In the genomic region with DNA sequence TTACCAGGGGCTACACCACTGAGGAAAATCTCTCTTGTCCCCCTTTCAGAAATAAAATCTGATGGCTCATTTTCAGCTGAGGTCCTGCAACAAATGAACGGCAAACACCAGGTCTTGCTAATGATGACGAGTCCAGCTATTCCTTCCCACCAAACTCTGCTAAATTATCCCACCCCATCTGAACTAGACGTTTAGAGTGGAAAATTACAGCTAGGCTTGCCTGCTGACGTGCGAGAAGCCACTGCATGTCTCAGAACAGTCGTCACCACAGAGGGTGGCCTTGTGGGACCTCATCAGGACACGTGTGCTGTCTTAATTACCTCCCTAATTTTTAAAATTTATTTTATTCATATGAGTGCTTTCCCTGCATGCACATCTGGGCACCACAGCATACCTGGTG, we compare ENCODE assay signal across 28 mouse cellular contexts.
"Had no signal": no experiment of that assay in that cellular context is flagged by ENCODE, and none has a peak within 500 bp of the region (broad histone marks: within the 10 kb centered on the region; RNA-seq: fewer than 3 reads in every experiment).

No protein-coding gene starts in this region.

- H3K4me3 ChIP-seq: embryonic facial prominence, embryonic 10.5 days; embryonic facial prominence, embryonic 12.5 days; embryonic facial prominence, embryonic 13.5 days; embryonic facial prominence, embryonic 15.5 days; erythroblast, embryonic 14.5 days; forebrain, embryonic 10.5 days; forebrain, embryonic 12.5 days; forebrain, embryonic 13.5 days; forebrain, embryonic 15.5 days; gastrocnemius, adult 2 months; heart, adult 2 months had no signal

- H3K27ac ChIP-seq: embryonic facial prominence, embryonic 10.5 days; embryonic facial prominence, embryonic 12.5 days; embryonic facial prominence, embryonic 13.5 days; embryonic facial prominence, embryonic 15.5 days; forebrain, embryonic 10.5 days; forebrain, embryonic 12.5 days; forebrain, embryonic 13.5 days; forebrain, embryonic 15.5 days; gastrocnemius, adult 2 months; heart, adult 2 months had no signal

- H3K36me3 ChIP-seq: forebrain, embryonic 15.5 days had no signal

- H3K27me3 ChIP-seq: embryonic facial prominence, embryonic 12.5 days; embryonic facial prominence, embryonic 13.5 days; embryonic facial prominence, embryonic 15.5 days; forebrain, embryonic 12.5 days; forebrain, embryonic 13.5 days; forebrain, embryonic 15.5 days had no signal

- H3K9ac ChIP-seq: embryonic facial prominence, embryonic 12.5 days; embryonic facial prominence, embryonic 13.5 days; embryonic facial prominence, embryonic 15.5 days; forebrain, embryonic 12.5 days; forebrain, embryonic 13.5 days; forebrain, embryonic 15.5 days; forebrain, postnatal 0 days had no signal

- DNase-seq: cerebellum, adult 2 months; cerebellum, adult 8-10 months; cerebellum, adult 9-10 months; cerebellum, adult 9-11 months; cerebellum, postnatal 10 days; cerebellum, postnatal 14 days; cerebellum, postnatal 25 days; cerebellum, postnatal 36 days; embryo, embryonic 11 days; forebrain, postnatal 0 days; gastrocnemius, adult 2 months; gastrocnemius, postnatal 10 days; gastrocnemius, postnatal 14 days; gastrocnemius, postnatal 25 days; gastrocnemius, postnatal 36 days; heart, adult 18-20 months; heart, adult 2 months had no signal

- H3K4me2 ChIP-seq: embryonic facial prominence, embryonic 12.5 days; embryonic facial prominence, embryonic 13.5 days; embryonic facial prominence, embryonic 15.5 days; forebrain, embryonic 12.5 days; forebrain, embryonic 13.5 days; forebrain, embryonic 15.5 days had no signal

- ATAC-seq: forebrain, embryonic 13.5 days; forebrain, embryonic 14.5 days; forebrain, embryonic 15.5 days; forebrain, embryonic 16.5 days; forebrain, postnatal 0 days had no signal

- H3K9me3 ChIP-seq: embryonic facial prominence, embryonic 10.5 days; embryonic facial prominence, embryonic 12.5 days; embryonic facial prominence, embryonic 15.5 days; forebrain, embryonic 12.5 days; forebrain, embryonic 13.5 days; forebrain, embryonic 15.5 days had no signal
